Mouse (Mus musculus): ENCODE data around the gene Dnph1. TPM values are rescaled to one million over a fixed set of nuclear protein-coding genes. Genes with fewer than 3 reads are reported as not detected.

The Dnph1 gene
- polyA plus RNA-seq, 1 experiment from 2014 or later: 37.2 TPM

GRCm38 (mm10) chr17:46519971-46520370 is 23.5 kb downstream of the Dnph1 start:
- WGBS: 65% methylated on average over 10 of the region's 10 CpGs
- Histone ChIP-seq H3K27ac (ENCODE audit: low read length) (no peak overlapping the region), H3K4me1 (replicated peaks; ENCODE audit: control insufficient read depth, insufficient read depth, low read length) (peaks cover 6% of the 10 kb centered on the region; the same call in 1 of the 2 replicates), H3K4me2 (ENCODE audit: low read depth, low read length) (peak overlapping the region; percentile 48), H3K9ac (ENCODE audit: low read length) (peak overlapping the region; percentile 55), H3K9me3 (ENCODE audit: control insufficient read depth, low read length) (no peaks in the 10 kb centered on the region), H3K4me3 (ENCODE audit: low read length) (peak overlapping the region; percentile 36), H3K36me3 (ENCODE audit: control insufficient read depth, insufficient read depth, low read length) (no peaks in the 10 kb centered on the region), H3K27me3 (ENCODE audit: control insufficient read depth, insufficient read depth, low read depth, low read length) (peaks cover 6% of the 10 kb centered on the region; the same call in 1 of the 2 replicates)
- ATAC-seq (ENCODE audit: low read depth): no peak

- Histone ChIP-seq H3K27me3 (ENCODE audit: control insufficient read depth, insufficient read depth, low read depth, low read length) (peaks cover 6% of the 10 kb centered on the region; the same call in 1 of the 2 replicates), H3K36me3 (ENCODE audit: control insufficient read depth, insufficient read depth, low read length) (no peaks in the 10 kb centered on the region), H3K27ac (ENCODE audit: low read length) (no peak overlapping the region), H3K9me3 (ENCODE audit: control insufficient read depth, low read length) (no peaks in the 10 kb centered on the region), H3K4me3 (ENCODE audit: low read length) (peak overlapping the region; percentile 36), H3K4me1 (replicated peaks; ENCODE audit: control insufficient read depth, insufficient read depth, low read length) (peaks cover 6% of the 10 kb centered on the region; the same call in 1 of the 2 replicates), H3K9ac (ENCODE audit: low read length) (peak overlapping the region; percentile 55), H3K4me2 (ENCODE audit: low read depth, low read length) (peak overlapping the region; percentile 48)
- 18% methylated on average over 25 of the region's 25 CpGs for WGBS
- ATAC-seq (ENCODE audit: low read depth): peak; percentile 68; the same call in 1 of the 2 replicates
Observed at GRCm38 (mm10) chr17:46520385-46520979, 24.0 kb downstream of the Dnph1 start.

GRCm38 (mm10) chr17:46521174-46521573 is 24.7 kb downstream of the Dnph1 start:
- peaks cover 6% of the 10 kb centered on the region; the same call in 1 of the 2 replicates for H3K27me3 ChIP-seq (ENCODE audit: control insufficient read depth, insufficient read depth, low read depth, low read length)
- 62% methylated on average over 9 of the region's 9 CpGs for WGBS
- H3K9me3 ChIP-seq (ENCODE audit: control insufficient read depth, low read length): no peaks in the 10 kb centered on the region
- no peak overlapping the region for H3K9ac ChIP-seq (ENCODE audit: low read length)
- H3K4me3 ChIP-seq (ENCODE audit: low read length): no peak overlapping the region
- no peaks in the 10 kb centered on the region for H3K36me3 ChIP-seq (ENCODE audit: control insufficient read depth, insufficient read depth, low read length)
- peaks cover 6% of the 10 kb centered on the region; the same call in 1 of the 2 replicates for H3K4me1 ChIP-seq (replicated peaks; ENCODE audit: control insufficient read depth, insufficient read depth, low read length)
- no peak for ATAC-seq (ENCODE audit: low read depth)
- no peak overlapping the region for H3K27ac ChIP-seq (ENCODE audit: low read length)
- peak overlapping the region; percentile 48; the same call in 1 of the 2 replicates for H3K4me2 ChIP-seq (ENCODE audit: low read depth, low read length)

GRCm38 (mm10) chr17:46521963-46522668 is 25.6 kb downstream of the Dnph1 start:
- H3K4me1 ChIP-seq (replicated peaks; ENCODE audit: control insufficient read depth, insufficient read depth, low read length): peaks cover 6% of the 10 kb centered on the region; the same call in 1 of the 2 replicates
- 39% methylated on average over 24 of the region's 24 CpGs for WGBS
- no peak overlapping the region for H3K4me3 ChIP-seq (ENCODE audit: low read length)
- H3K4me2 ChIP-seq (ENCODE audit: low read depth, low read length): no peak overlapping the region
- H3K9ac ChIP-seq (ENCODE audit: low read length): no peak overlapping the region
- H3K27ac ChIP-seq (ENCODE audit: low read length): no peak overlapping the region
- no peaks in the 10 kb centered on the region for H3K36me3 ChIP-seq (ENCODE audit: control insufficient read depth, insufficient read depth, low read length)
- no peak for ATAC-seq (ENCODE audit: low read depth)
- H3K27me3 ChIP-seq (ENCODE audit: control insufficient read depth, insufficient read depth, low read depth, low read length): peaks cover 6% of the 10 kb centered on the region; the same call in 1 of the 2 replicates
- H3K9me3 ChIP-seq (ENCODE audit: control insufficient read depth, low read length): no peaks in the 10 kb centered on the region

GRCm38 (mm10) chr17:46525065-46525464 is 28.6 kb downstream of the Dnph1 start:
- no peaks in the 10 kb centered on the region for H3K9me3 ChIP-seq (ENCODE audit: control insufficient read depth, low read length)
- peaks cover 6% of the 10 kb centered on the region; the same call in 1 of the 2 replicates for H3K4me1 ChIP-seq (replicated peaks; ENCODE audit: control insufficient read depth, insufficient read depth, low read length)
- no peak overlapping the region for H3K4me3 ChIP-seq (ENCODE audit: low read length)
- no peak for ATAC-seq (ENCODE audit: low read depth)
- no peak overlapping the region for H3K27ac ChIP-seq (ENCODE audit: low read length)
- WGBS: 51% methylated on average over 10 of the region's 10 CpGs
- H3K27me3 ChIP-seq (ENCODE audit: control insufficient read depth, insufficient read depth, low read depth, low read length): peaks cover 3% of the 10 kb centered on the region; the same call in 1 of the 2 replicates
- H3K4me2 ChIP-seq (ENCODE audit: low read depth, low read length): no peak overlapping the region
- H3K9ac ChIP-seq (ENCODE audit: low read length): no peak overlapping the region
- no peaks in the 10 kb centered on the region for H3K36me3 ChIP-seq (ENCODE audit: control insufficient read depth, insufficient read depth, low read length)

GRCm38 (mm10) chr17:46525579-46526307 is 29.2 kb downstream of the Dnph1 start:
- Histone ChIP-seq H3K4me1 (replicated peaks; ENCODE audit: control insufficient read depth, insufficient read depth, low read length) (0 out of 2 replicates have a peak, but pooled peaks cover 5% of the 10 kb centered on the region), H3K27me3 (ENCODE audit: control insufficient read depth, insufficient read depth, low read depth, low read length) (peaks cover 3% of the 10 kb centered on the region; the same call in 1 of the 2 replicates), H3K9me3 (ENCODE audit: control insufficient read depth, low read length) (no peaks in the 10 kb centered on the region), H3K4me3 (ENCODE audit: low read length) (no peak overlapping the region), H3K9ac (ENCODE audit: low read length) (no peak overlapping the region), H3K4me2 (ENCODE audit: low read depth, low read length) (no peak overlapping the region), H3K36me3 (ENCODE audit: control insufficient read depth, insufficient read depth, low read length) (no peaks in the 10 kb centered on the region), H3K27ac (ENCODE audit: low read length) (no peak overlapping the region)
- WGBS: 34% methylated on average over 12 of the region's 12 CpGs
- ATAC-seq (ENCODE audit: low read depth): peak; percentile 81

GRCm38 (mm10) chr17:46543661-46544060 is 47.1 kb downstream of the Dnph1 start:
- Histone ChIP-seq H3K4me1 (replicated peaks; ENCODE audit: control insufficient read depth, insufficient read depth, low read length) (peaks cover 19% of the 10 kb centered on the region), H3K27me3 (ENCODE audit: control insufficient read depth, insufficient read depth, low read depth, low read length) (no peaks in the 10 kb centered on the region; the same call in 1 of the 2 replicates), H3K36me3 (ENCODE audit: control insufficient read depth, insufficient read depth, low read length) (peaks cover 7% of the 10 kb centered on the region), H3K4me3 (ENCODE audit: low read length) (no peak overlapping the region), H3K9ac (ENCODE audit: low read length) (no peak overlapping the region), H3K4me2 (ENCODE audit: low read depth, low read length) (no peak overlapping the region), H3K27ac (ENCODE audit: low read length) (no peak overlapping the region), H3K9me3 (ENCODE audit: control insufficient read depth, low read length) (no peaks in the 10 kb centered on the region)
- 84% methylated on average over 12 of the region's 12 CpGs for WGBS
- ATAC-seq (ENCODE audit: low read depth): no peak

- Histone ChIP-seq H3K27ac (ENCODE audit: low read length) (no peak within 1 kb of the TSS), H3K4me1 (replicated peaks; ENCODE audit: control insufficient read depth, insufficient read depth, low read length) (peaks cover 19% of the 10 kb centered on the region), H3K4me2 (ENCODE audit: low read depth, low read length) (peak within 1 kb of the TSS; percentile 90), H3K4me3 (ENCODE audit: low read length) (peak within 1 kb of the TSS; percentile 60), H3K9me3 (ENCODE audit: control insufficient read depth, low read length) (no peaks in the 10 kb centered on the region), H3K27me3 (ENCODE audit: control insufficient read depth, insufficient read depth, low read depth, low read length) (no peaks in the 10 kb centered on the region; the same call in 1 of the 2 replicates), H3K9ac (ENCODE audit: low read length) (peak within 1 kb of the TSS; percentile 76), H3K36me3 (ENCODE audit: control insufficient read depth, insufficient read depth, low read length) (peaks cover 26% of the 10 kb centered on the region)
- peak; percentile 52 for ATAC-seq (ENCODE audit: low read depth)
- 5% methylated on average over 40 of the region's 49 CpGs for WGBS
Observed at GRCm38 (mm10) chr17:46545813-46546564, 49.5 kb downstream of the Dnph1 start, which contains the start of gene Cul9. Cul9 (minus strand) TSS chr17:46546388.
